Mouse (Mus musculus) midbrain, postnatal 0 days (tissue): Measurements from ENCODE around the gene Nid2. TPM values are rescaled to one million over a fixed set of nuclear protein-coding genes. Genes with fewer than 3 reads are reported as not detected.

ENCODE experiments used
- ATAC-seq: fragments of 200-750 bp; cut with Nextera tagmentation; 2 replicates; pipeline ENCODE4 v1.8.0; 2017; ENCODE audit warnings: moderate number of reproducible peaks, mild to moderate bottlenecking, moderate TSS enrichment, moderate library complexity; ENCODE audit not compliant: low FRiP score
- DNase-seq: peaks from one replicate; pipeline ENCODE4 v3.0.0-alpha.2; 2015; ENCODE audit warnings: low spot score
- H3K27ac ChIP-seq: fragments of 300-500 bp; sonication (generic); 2 replicates; pipeline ENCODE4 v1.5.1; 2014; ENCODE audit warnings: low read depth, mild to moderate bottlenecking, low read length, mixed read lengths
- H3K27me3 ChIP-seq: fragments of 300-500 bp; sonication (generic); 2 replicates; pipeline ENCODE4 v1.6.1; 2014; ENCODE audit warnings: low read length, control low read depth, mixed read lengths; ENCODE audit not compliant: insufficient read depth
- H3K36me3 ChIP-seq: fragments of 300-500 bp; sonication (generic); 2 replicates; pipeline ENCODE4 v1.6.1; 2014; ENCODE audit warnings: low read length, control low read depth, mixed read lengths; ENCODE audit not compliant: insufficient read depth
- H3K4me1 ChIP-seq: fragments of 300-500 bp; sonication (generic); 2 replicates; pipeline ENCODE4 v1.6.1; 2014; ENCODE audit warnings: mild to moderate bottlenecking, control low read depth, antibody characterized with exemption, low read length, mixed read lengths; ENCODE audit not compliant: insufficient read depth
- H3K4me2 ChIP-seq: fragments of 300-500 bp; sonication (generic); 2 replicates; pipeline ENCODE4 v1.6.1; 2014; ENCODE audit warnings: low read depth, mild to moderate bottlenecking, low read length, mixed read lengths; ENCODE audit not compliant: poor library complexity, severe bottlenecking
- H3K4me3 ChIP-seq: fragments of 300-500 bp; sonication (generic); 2 replicates; pipeline ENCODE4 v1.5.1; 2014; ENCODE audit warnings: low read depth, mild to moderate bottlenecking, low read length, moderate library complexity
- H3K9ac ChIP-seq: fragments of 300-500 bp; sonication (generic); replicated peaks from 2 replicates; pipeline ENCODE4 v1.6.1; 2014; ENCODE audit warnings: mild to moderate bottlenecking, low read length, moderate library complexity, mixed read lengths; ENCODE audit not compliant: poor library complexity, severe bottlenecking
- H3K9me3 ChIP-seq: fragments of 300-500 bp; sonication (generic); 2 replicates; pipeline ENCODE4 v1.6.1; 2016; ENCODE audit warnings: low read length, control low read depth
- CTCF ChIP-seq: IDR thresholded peaks from 2 replicates; pipeline ENCODE4 v1.5.1; 2016; ENCODE audit warnings: antibody characterized with exemption, mild to moderate bottlenecking
- WGBS: fragments of 180-500 bp; shearing (Covaris S2); extraction: QIAGEN DNeasy Blood & Tissue Kit; methylation state at CpG from one replicate; pipeline ENCODE4 v1.1.7; 2014; 5-methylcytosine and 5-hydroxymethylcytosine counted together
- polyA plus RNA-seq: library from polyadenylated mRNA; unstranded; fragments of >200 nt; fragmentation: Nextera tagmentation; extraction: Ambion mirVana; gene quantifications from 2 replicates; pipeline ENCODE4 v1.2.1, GENCODE M21; 2015
- total RNA-seq: library from RNA; depleted of rRNA; stranded (reverse); fragments of >200 nt; gene quantifications from 2 replicates; pipeline ENCODE4 v1.2.3, GENCODE M21; 2014

Gene Nid2
- total and polyA plus RNA-seq, 2 experiments from 2014 or later: 18.6 to 35.2 TPM

DNA sequence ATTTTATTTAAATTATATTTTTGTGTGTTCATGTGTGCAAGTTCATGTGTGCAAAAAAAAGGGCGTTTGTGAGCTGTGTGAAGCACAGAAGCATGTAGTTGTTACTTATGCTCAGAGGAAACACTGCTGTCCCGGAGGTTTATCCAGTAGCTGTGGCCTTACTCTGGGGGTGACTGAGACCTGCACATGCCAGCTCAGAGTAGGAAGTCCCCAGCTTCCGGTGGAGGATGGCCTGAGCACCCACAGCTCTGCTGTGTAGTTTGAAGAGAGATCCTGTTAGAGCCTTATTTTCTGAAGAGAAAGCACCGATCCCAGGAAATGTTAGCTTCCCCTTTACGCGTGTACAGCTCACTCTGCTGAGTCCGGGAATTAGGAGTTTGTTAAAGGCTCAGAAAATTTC lies 20.1 kb downstream of the Nid2 start:
- Histone ChIP-seq H3K4me3 (no peak overlapping the region), H3K9me3 (no peaks in the 10 kb centered on the region), H3K27ac (no peak overlapping the region), H3K36me3 (no peaks in the 10 kb centered on the region), H3K27me3 (no peaks in the 10 kb centered on the region), H3K4me1 (no peaks in the 10 kb centered on the region), H3K9ac (no peak overlapping the region), H3K4me2 (no peak overlapping the region)
- DNase-seq (no peak), ATAC-seq (no peak)
- no peak for TF ChIP-seq CTCF
- 79% methylated on average over 7 of the region's 7 CpGs for WGBS

GRCm38 (mm10) chr14:19774036-19774628 lies 23.1 kb downstream of the Nid2 start:
- DNase-seq: no peak
- H3K9ac ChIP-seq: no peak overlapping the region
- no peak for ATAC-seq
- H3K4me1 ChIP-seq: no peaks in the 10 kb centered on the region
- 87% methylated on average over 13 of the region's 13 CpGs for WGBS
- H3K27me3 ChIP-seq: no peaks in the 10 kb centered on the region
- H3K36me3 ChIP-seq: no peaks in the 10 kb centered on the region
- H3K9me3 ChIP-seq: no peaks in the 10 kb centered on the region
- H3K4me2 ChIP-seq: no peak overlapping the region
- no peak for TF ChIP-seq CTCF
- no peak overlapping the region for H3K27ac ChIP-seq
- H3K4me3 ChIP-seq: no peak overlapping the region

DNA sequence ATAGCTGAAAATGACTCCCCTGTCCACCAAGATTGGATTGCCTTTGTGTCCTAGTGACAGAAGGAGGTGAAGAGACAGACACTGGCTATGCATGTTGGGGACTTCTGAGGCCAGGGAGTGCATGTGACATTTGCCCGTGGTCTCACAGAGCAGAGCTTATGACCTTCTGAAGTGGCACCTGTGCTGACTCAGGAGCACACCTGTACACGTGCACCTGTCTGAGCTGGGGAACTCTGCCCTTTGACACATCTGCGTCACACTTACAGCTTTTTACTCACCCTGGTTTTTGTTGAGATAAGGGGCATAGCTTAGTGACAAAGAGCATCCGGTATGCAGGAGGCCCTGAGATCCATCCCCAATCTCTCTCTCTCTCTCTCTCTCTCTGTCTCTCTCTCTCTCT lies 24.4 kb downstream of the Nid2 start:
- no peak overlapping the region for H3K9ac ChIP-seq
- no peaks in the 10 kb centered on the region for H3K27me3 ChIP-seq
- H3K36me3 ChIP-seq: no peaks in the 10 kb centered on the region
- H3K4me2 ChIP-seq: no peak overlapping the region
- over 99% methylated on average over 4 of the region's 4 CpGs for WGBS
- H3K4me3 ChIP-seq: no peak overlapping the region
- no peaks in the 10 kb centered on the region for H3K9me3 ChIP-seq
- no peak for ATAC-seq
- no peak for TF ChIP-seq CTCF
- DNase-seq: no peak
- H3K4me1 ChIP-seq: no peaks in the 10 kb centered on the region
- no peak overlapping the region for H3K27ac ChIP-seq

DNA sequence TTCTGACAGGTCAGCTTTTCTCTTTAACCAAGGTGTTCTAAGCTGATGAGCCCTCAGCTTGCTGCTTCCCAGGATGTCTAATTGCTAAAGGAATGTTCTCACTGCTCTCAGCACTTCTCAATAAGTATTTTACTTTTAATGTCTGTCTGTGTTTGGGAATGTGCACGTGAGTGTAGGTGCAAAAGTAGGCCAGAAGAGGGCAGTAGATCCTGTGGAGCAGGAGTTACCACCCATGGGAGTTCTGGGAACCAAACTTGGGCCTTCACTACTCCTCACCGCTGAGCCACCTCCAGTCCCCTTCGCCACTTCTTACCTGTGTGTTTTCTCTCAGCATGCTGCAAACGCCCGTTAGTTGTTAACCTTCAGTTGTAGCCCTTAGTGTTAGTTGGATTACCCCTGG lies 25.1 kb downstream of the Nid2 start:
- Histone ChIP-seq H3K36me3 (no peaks in the 10 kb centered on the region), H3K27me3 (no peaks in the 10 kb centered on the region), H3K9ac (no peak overlapping the region), H3K4me1 (no peaks in the 10 kb centered on the region), H3K4me3 (no peak overlapping the region), H3K27ac (no peak overlapping the region), H3K9me3 (no peaks in the 10 kb centered on the region), H3K4me2 (no peak overlapping the region)
- peak; percentile 5; the same call in 1 of the 2 replicates for TF ChIP-seq CTCF
- ATAC-seq: no peak
- 96% methylated on average over 5 of the region's 5 CpGs for WGBS
- DNase-seq: no peak

GRCm38 (mm10) chr14:19776890-19777289 lies 25.8 kb downstream of the Nid2 start:
- Histone ChIP-seq H3K9ac (no peak overlapping the region), H3K4me3 (no peak overlapping the region), H3K4me2 (no peak overlapping the region), H3K9me3 (no peaks in the 10 kb centered on the region), H3K27me3 (no peaks in the 10 kb centered on the region), H3K4me1 (no peaks in the 10 kb centered on the region), H3K27ac (no peak overlapping the region), H3K36me3 (no peaks in the 10 kb centered on the region)
- WGBS: 49% methylated on average over 6 of the region's 6 CpGs
- peak; percentile 62 for TF ChIP-seq CTCF
- no peak for DNase-seq
- no peak for ATAC-seq

GRCm38 (mm10) chr14:19777365-19777764 lies 26.3 kb downstream of the Nid2 start:
- no peaks in the 10 kb centered on the region for H3K4me1 ChIP-seq
- no peaks in the 10 kb centered on the region for H3K27me3 ChIP-seq
- H3K36me3 ChIP-seq: no peaks in the 10 kb centered on the region
- H3K27ac ChIP-seq: no peak overlapping the region
- no peak for DNase-seq
- 95% methylated on average over 6 of the region's 6 CpGs for whole genome bisulfite sequencing
- TF ChIP-seq CTCF: no peak
- H3K4me2 ChIP-seq: no peak overlapping the region
- ATAC-seq: no peak
- H3K9me3 ChIP-seq: no peaks in the 10 kb centered on the region
- no peak overlapping the region for H3K4me3 ChIP-seq
- no peak overlapping the region for H3K9ac ChIP-seq
